Mouse (Mus musculus): ENCODE data around the gene Rxra. TPM values are rescaled to one million over a fixed set of nuclear protein-coding genes. Genes with fewer than 3 reads are reported as not detected.

The Rxra gene
- polyA plus RNA-seq, 1 experiment, result 0.55 TPM

- H3K27me3 ChIP-seq (ENCODE audit: control insufficient read depth), result no peaks in the 10 kb centered on the region
- peaks cover 1% of the 10 kb centered on the region; the same call in 1 of the 2 replicates for H3K4me1 ChIP-seq (ENCODE audit: control insufficient read depth)
- H3K36me3 ChIP-seq (ENCODE audit: control insufficient read depth), result peaks cover 23% of the 10 kb centered on the region
- TF ChIP-seq TAL1 (IDR thresholded peaks at IDR 0.05; ENCODE audit: low read length) (no peak), GATA1 (IDR thresholded peaks at IDR 0.05; ENCODE audit: low read length) (no peak)
- no peaks in the 10 kb centered on the region for H3K9me3 ChIP-seq (ENCODE audit: control insufficient read depth, low read length)
- H3K4me3 ChIP-seq (replicated peaks), result no peak overlapping the region
These were observed 85.2 kb downstream of the Rxra start for GRCm38 (mm10) chr2:27761260-27761995.

- H3K4me1 ChIP-seq (ENCODE audit: control insufficient read depth), result peaks cover 1% of the 10 kb centered on the region; the same call in 1 of the 2 replicates
- no peaks in the 10 kb centered on the region for H3K9me3 ChIP-seq (ENCODE audit: control insufficient read depth, low read length)
- no peaks in the 10 kb centered on the region for H3K27me3 ChIP-seq (ENCODE audit: control insufficient read depth)
- no peak overlapping the region for H3K4me3 ChIP-seq (replicated peaks)
- H3K36me3 ChIP-seq (ENCODE audit: control insufficient read depth), result peaks cover 18% of the 10 kb centered on the region
- TF ChIP-seq GATA1 (IDR thresholded peaks at IDR 0.05; ENCODE audit: low read length) (no peak), TAL1 (IDR thresholded peaks at IDR 0.05; ENCODE audit: low read length) (no peak)
These were observed 85.7 kb downstream of the Rxra start for GRCm38 (mm10) chr2:27761996-27762340.

GRCm38 (mm10) chr2:27762509-27762908, 86.3 kb downstream of the Rxra start:
- H3K9me3 ChIP-seq (ENCODE audit: control insufficient read depth, low read length), result no peaks in the 10 kb centered on the region
- H3K36me3 ChIP-seq (ENCODE audit: control insufficient read depth), result peaks cover 18% of the 10 kb centered on the region
- H3K4me1 ChIP-seq (ENCODE audit: control insufficient read depth), result no peaks in the 10 kb centered on the region; the same call in 1 of the 2 replicates
- no peak for TF ChIP-seq GATA1 (IDR thresholded peaks at IDR 0.05; ENCODE audit: low read length)
- TF ChIP-seq TAL1 (IDR thresholded peaks at IDR 0.05; ENCODE audit: low read length), result no peak
- no peaks in the 10 kb centered on the region for H3K27me3 ChIP-seq (ENCODE audit: control insufficient read depth)
- no peak overlapping the region for H3K4me3 ChIP-seq (replicated peaks)

GRCm38 (mm10) chr2:27762920-27763780, 86.9 kb downstream of the Rxra start:
- Histone ChIP-seq H3K4me3 (replicated peaks) (no peak overlapping the region), H3K36me3 (ENCODE audit: control insufficient read depth) (peaks cover 15% of the 10 kb centered on the region), H3K27me3 (ENCODE audit: control insufficient read depth) (no peaks in the 10 kb centered on the region), H3K4me1 (ENCODE audit: control insufficient read depth) (no peaks in the 10 kb centered on the region; the same call in 1 of the 2 replicates), H3K9me3 (ENCODE audit: control insufficient read depth, low read length) (no peaks in the 10 kb centered on the region)
- no peak for TF ChIP-seq TAL1 (IDR thresholded peaks at IDR 0.05; ENCODE audit: low read length)
- TF ChIP-seq GATA1 (IDR thresholded peaks at IDR 0.05; ENCODE audit: low read length), result no peak

GRCm38 (mm10) chr2:27764256-27764936, 88.2 kb downstream of the Rxra start:
- no peaks in the 10 kb centered on the region for H3K9me3 ChIP-seq (ENCODE audit: control insufficient read depth, low read length)
- H3K4me1 ChIP-seq (ENCODE audit: control insufficient read depth), result no peaks in the 10 kb centered on the region
- peaks cover 12% of the 10 kb centered on the region for H3K36me3 ChIP-seq (ENCODE audit: control insufficient read depth)
- no peak overlapping the region for H3K4me3 ChIP-seq (replicated peaks)
- H3K27me3 ChIP-seq (ENCODE audit: control insufficient read depth), result no peaks in the 10 kb centered on the region
- TF ChIP-seq TAL1 (IDR thresholded peaks at IDR 0.05; ENCODE audit: low read length), result no peak
- TF ChIP-seq GATA1 (IDR thresholded peaks at IDR 0.05; ENCODE audit: low read length), result no peak

GRCm38 (mm10) chr2:27764937-27765319, 88.7 kb downstream of the Rxra start:
- Histone ChIP-seq H3K9me3 (ENCODE audit: control insufficient read depth, low read length) (no peaks in the 10 kb centered on the region), H3K36me3 (ENCODE audit: control insufficient read depth) (peaks cover 7% of the 10 kb centered on the region), H3K27me3 (ENCODE audit: control insufficient read depth) (no peaks in the 10 kb centered on the region), H3K4me3 (replicated peaks) (no peak overlapping the region), H3K4me1 (ENCODE audit: control insufficient read depth) (no peaks in the 10 kb centered on the region)
- TF ChIP-seq GATA1 (IDR thresholded peaks at IDR 0.05; ENCODE audit: low read length) (no peak), TAL1 (IDR thresholded peaks at IDR 0.05; ENCODE audit: low read length) (no peak)

GRCm38 (mm10) chr2:27767773-27768172, 91.5 kb downstream of the Rxra start:
- Histone ChIP-seq H3K27me3 (ENCODE audit: control insufficient read depth) (no peaks in the 10 kb centered on the region), H3K9me3 (ENCODE audit: control insufficient read depth, low read length) (no peaks in the 10 kb centered on the region), H3K4me3 (replicated peaks) (no peak overlapping the region), H3K36me3 (ENCODE audit: control insufficient read depth) (no peaks in the 10 kb centered on the region), H3K4me1 (ENCODE audit: control insufficient read depth) (no peaks in the 10 kb centered on the region)
- TF ChIP-seq TAL1 (IDR thresholded peaks at IDR 0.05; ENCODE audit: low read length), result no peak

- no peaks in the 10 kb centered on the region for H3K27me3 ChIP-seq (ENCODE audit: control insufficient read depth)
- no peak overlapping the region for H3K4me3 ChIP-seq (replicated peaks)
- TF ChIP-seq GATA1 (IDR thresholded peaks at IDR 0.05; ENCODE audit: low read length), result no peak
- no peak for TF ChIP-seq TAL1 (IDR thresholded peaks at IDR 0.05; ENCODE audit: low read length)
- H3K9me3 ChIP-seq (ENCODE audit: control insufficient read depth, low read length), result no peaks in the 10 kb centered on the region
- no peaks in the 10 kb centered on the region for H3K36me3 ChIP-seq (ENCODE audit: control insufficient read depth)
- no peaks in the 10 kb centered on the region for H3K4me1 ChIP-seq (ENCODE audit: control insufficient read depth)
These were observed 93.5 kb downstream of the Rxra start for GRCm38 (mm10) chr2:27769701-27770100.

- TF ChIP-seq GATA1 (IDR thresholded peaks at IDR 0.05; ENCODE audit: low read length) (no peak), TAL1 (IDR thresholded peaks at IDR 0.05; ENCODE audit: low read length) (no peak)
- Histone ChIP-seq H3K36me3 (ENCODE audit: control insufficient read depth) (no peaks in the 10 kb centered on the region), H3K27me3 (ENCODE audit: control insufficient read depth) (no peaks in the 10 kb centered on the region), H3K4me1 (ENCODE audit: control insufficient read depth) (no peaks in the 10 kb centered on the region), H3K9me3 (ENCODE audit: control insufficient read depth, low read length) (no peaks in the 10 kb centered on the region), H3K4me3 (replicated peaks) (no peak overlapping the region)
These were observed 94.0 kb downstream of the Rxra start for GRCm38 (mm10) chr2:27770205-27770604.
